Mouse (Mus musculus) adrenal gland, adult 8-10 months (tissue): ENCODE results near the gene Fkbp4. TPM values are rescaled to one million over a fixed set of nuclear protein-coding genes. Genes with fewer than 3 reads are reported as not detected.
"Not testable (repeated sequence)": the region's sequence is repeated elsewhere in the genome, so short reads cannot be mapped to it uniquely, and the experiment has no call there.

Experiments
- DNase-seq: peaks from one replicate; pipeline ENCODE4 v3.0.0; 2022
- total RNA-seq, 4 experiments: library from RNA; stranded (reverse); gene quantifications; 2 replicates each; pipeline ENCODE4 v1.2.4; 2022

Fkbp4 gene
- total RNA-seq, 4 experiments from 2014 or later: 186 to 394 (median 267) TPM

GRCm38 (mm10) chr6:128390683-128391082, 47.8 kb downstream of the Fkbp4 start:
- DNase-seq: no peak

- no peak for DNase-seq
Observed at GRCm38 (mm10) chr6:128389185-128389584, 49.3 kb downstream of the Fkbp4 start.

GRCm38 (mm10) chr6:128385026-128385425, 53.5 kb downstream of the Fkbp4 start:
- no peak for DNase-seq

- DNase-seq: no peak
Observed at GRCm38 (mm10) chr6:128383752-128384151, 54.7 kb downstream of the Fkbp4 start.

- no peak for DNase-seq
Observed at GRCm38 (mm10) chr6:128381254-128381653, 57.2 kb downstream of the Fkbp4 start.

- DNase-seq: not testable (repeated sequence)
Observed at GRCm38 (mm10) chr6:128380594-128381167, 57.8 kb downstream of the Fkbp4 start.

Other genes starting within 250 kb of the Fkbp4 start
- gene Tead4, start 137.9 kb downstream of the Fkbp4 start, total RNA-seq: 1 to 10 TPM; 1.3 to 4.1 (median 2.6) TPM
- 10 to 100 TPM; 36.4 to 54.3 (median 42.7) TPM for gene Tulp3, start 82.8 kb downstream of the Fkbp4 start, total RNA-seq
- 10 to 100 TPM; 16.5 to 21.4 (median 16.9) TPM for gene Rhno1, start 75.8 kb downstream of the Fkbp4 start, total RNA-seq
- gene Foxm1, start 75.7 kb downstream of the Fkbp4 start, total RNA-seq: 1 to 10 TPM; 1.7 to 4.1 (median 3.3) TPM
- gene Tex52, start 63.2 kb downstream of the Fkbp4 start, total RNA-seq: not detected
- not detected for gene Gm44596, start 63.2 kb downstream of the Fkbp4 start, total RNA-seq
- 1 to 10 TPM; 2.5 to 3.0 (median 2.8) TPM for gene Nrip2, start 39.4 kb downstream of the Fkbp4 start, total RNA-seq
- gene Itfg2, start 13.7 kb downstream of the Fkbp4 start, total RNA-seq: 10 to 100 TPM; 27.1 to 38.6 (median 34.9) TPM
- 1 to 10 TPM in 1 of 4 experiments, under 1 TPM in 2, not detected in 1; 0.14 to 1.8 (median 0.73) TPM for gene Pzp, start 88.0 kb upstream of the Fkbp4 start, total RNA-seq
- not detected for gene A2ml1, start 142.9 kb upstream of the Fkbp4 start, total RNA-seq
- gene Klrb1a, start 184.9 kb upstream of the Fkbp4 start, total RNA-seq: not detected
- 1 to 10 TPM in 3 of 4 experiments, under 1 TPM in 1; 0.67 to 3.1 (median 2.1) TPM for gene Clec2h, start 223.7 kb upstream of the Fkbp4 start, total RNA-seq